Mouse (Mus musculus) heart, adult 2 months (tissue): ENCODE measurements around the gene Gpsm1. TPM values are rescaled to one million over a fixed set of nuclear protein-coding genes. Genes with fewer than 3 reads are reported as not detected.
A peak's percentile ranks its signal among the peaks of the same experiment; 100 is the strongest.
"Not testable (repeated sequence)": the region's sequence is repeated elsewhere in the genome, so short reads cannot be mapped to it uniquely, and the experiment has no call there.

Experiments
- DNase-seq, 2 experiments: peaks; one replicate each; pipeline ENCODE4 v3.0.0; 2021
- H3K27ac ChIP-seq: fragments of 200-600 bp; 2 replicates; pipeline ENCODE4 v1.8.1; 2022
- H3K27me3 ChIP-seq: fragments of 200-500 bp; 2 replicates; pipeline ENCODE4 v1.6.1; 2012; ENCODE audit warnings: mild to moderate bottlenecking, low read length, inconsistent platforms, mixed read lengths; ENCODE audit not compliant: control insufficient read depth, insufficient read depth
- H3K36me3 ChIP-seq: fragments of 200-500 bp; 2 replicates; pipeline ENCODE4 v1.6.1; 2012; ENCODE audit warnings: low read length, inconsistent platforms; ENCODE audit not compliant: control insufficient read depth, insufficient read depth
- H3K4me1 ChIP-seq: fragments of 200-500 bp; 2 replicates; pipeline ENCODE4 v1.6.1; 2011; ENCODE audit warnings: low read length; ENCODE audit not compliant: control insufficient read depth, insufficient read depth
- H3K4me3 ChIP-seq: fragments of 200-600 bp; 2 replicates; pipeline ENCODE4 v1.8.1; 2022
- H3K79me2 ChIP-seq: fragments of 200-500 bp; replicated peaks from 2 replicates; pipeline ENCODE4 v1.6.1; 2012; ENCODE audit warnings: mild to moderate bottlenecking, inconsistent platforms, low read length, moderate library complexity, mixed read lengths; ENCODE audit not compliant: control insufficient read depth, insufficient read depth
- H3K9ac ChIP-seq: fragments of 200-500 bp; 2 replicates; pipeline ENCODE4 v1.6.1; 2012; ENCODE audit warnings: low read depth, mild to moderate bottlenecking, control low read depth, inconsistent platforms, low read length, mixed read lengths
- CTCF ChIP-seq: fragments of 200-600 bp; IDR thresholded peaks from 2 replicates; pipeline ENCODE4 v1.8.1; 2022; ENCODE audit warnings: antibody characterized with exemption, mild to moderate bottlenecking, moderate library complexity
- EP300 ChIP-seq: fragments of 200-500 bp; IDR thresholded peaks from 2 replicates; pipeline ENCODE4 v1.6.1; 2011; ENCODE audit warnings: low read depth, low read length, control low read depth; ENCODE audit not compliant: insufficient read depth
- POLR2A ChIP-seq: fragments of 200-500 bp; IDR thresholded peaks from 2 replicates; pipeline ENCODE4 v1.6.1; 2011; ENCODE audit warnings: mild to moderate bottlenecking, low read depth, low read length, control low read depth; ENCODE audit not compliant: insufficient read depth
- WGBS: fragments of 180-500 bp; shearing (Covaris S2); methylation state at CpG from one replicate; pipeline ENCODE4 v1.1.7; 2018; 5-methylcytosine and 5-hydroxymethylcytosine counted together
- intact Hi-C: fragments of 180-260 bp; cut with DNase I; formaldehyde crosslinking; loops from one replicate; pipeline ENCODE4 v1.15.1; 2025
- polyA plus RNA-seq: library from polyadenylated mRNA; depleted of rRNA; stranded (reverse); fragments of >200 nt; gene quantifications from 2 replicates; pipeline ENCODE4 v1.2.3, GENCODE M21; 2012
- total RNA-seq, 2 experiments: library from RNA; stranded (reverse); gene quantifications; 2 replicates each; pipeline ENCODE4 v1.2.3; 2021

The Gpsm1 gene
- total and polyA plus RNA-seq, 3 experiments: 169 to 301 (median 249) TPM

- no peaks in the 10 kb centered on the region for H3K36me3 ChIP-seq
- peak within 1 kb of the TSS; percentile 4 for H3K27ac ChIP-seq
- under 1% methylated on average over 38 of the region's 38 CpGs for WGBS
Measured at GRCm38 (mm10) chr2:26380131-26380771, 64.9 kb downstream of the Gpsm1 start, which contains the start of gene Snapc4. TSS of gene Snapc4 (minus strand) at chr2:26380653.

GRCm38 (mm10) chr2:26380871-26381270, 65.6 kb downstream of the Gpsm1 start:
- not testable (repeated sequence) for H3K4me1 ChIP-seq, H3K36me3 ChIP-seq, DNase-seq, H3K27me3 ChIP-seq, H3K79me2 ChIP-seq, H3K27ac ChIP-seq
- peak overlapping the region; percentile 43; the same call in 1 of the 2 replicates for H3K9ac ChIP-seq
- intact Hi-C loops: loop anchor here (10.0 kb wide), 1 partner anchor 146 kb away; the partner anchor contains the start of gene Qsox2
- H3K4me3 ChIP-seq: peak overlapping the region; percentile 83
- WGBS: 29% methylated on average over 6 of the region's 6 CpGs

More at GRCm38 (mm10) chr2:26380131-26380771, 64.9 kb downstream of the Gpsm1 start, which contains the start of gene Snapc4:
- DNase-seq: peak; percentile 86 to 87
- Histone ChIP-seq H3K27me3 (no peaks in the 10 kb centered on the region), H3K79me2 (0 out of 2 replicates have a peak, but pooled peaks cover 3% of the 10 kb centered on the region), H3K9ac (peak within 1 kb of the TSS; percentile 86), H3K4me3 (peak within 1 kb of the TSS; percentile 83), H3K4me1 (peaks cover 3% of the 10 kb centered on the region)
- TF ChIP-seq EP300 (no peak), POLR2A (peak; percentile 58; the same call in 1 of the 2 replicates)
- intact Hi-C loops: loop anchor here (10.0 kb wide), 1 partner anchor 145 kb away; the partner anchor contains the start of gene Qsox2

GRCm38 (mm10) chr2:26387713-26388112, 72.4 kb downstream of the Gpsm1 start:
- Histone ChIP-seq H3K79me2 (no peaks in the 10 kb centered on the region), H3K36me3 (no peaks in the 10 kb centered on the region), H3K4me3 (no peak overlapping the region), H3K4me1 (peaks cover 3% of the 10 kb centered on the region), H3K27ac (no peak overlapping the region), H3K27me3 (no peaks in the 10 kb centered on the region), H3K9ac (no peak overlapping the region)
- intact Hi-C loops: loop anchor here (5.0 to 10.0 kb wide), 2 partner anchors 35 to 153 kb away; partner anchors contain the start of genes Dnlz and Qsox2
- no peak for TF ChIP-seq CTCF
- TF ChIP-seq POLR2A: no peak
- TF ChIP-seq EP300: no peak
- DNase-seq: no peak
- WGBS: 79% methylated on average over 3 of the region's 3 CpGs

- DNase-seq: no peak
- no peaks in the 10 kb centered on the region for H3K79me2 ChIP-seq
- H3K27ac ChIP-seq: peak overlapping the region; percentile 69
- no peaks in the 10 kb centered on the region for H3K27me3 ChIP-seq
- TF ChIP-seq POLR2A (no peak), CTCF (no peak), EP300 (no peak)
- intact Hi-C loops: loop anchor here (5.0 to 10.0 kb wide), 2 partner anchors 36 to 154 kb away; partner anchors contain the start of genes Dnlz and Qsox2
- no peaks in the 10 kb centered on the region for H3K36me3 ChIP-seq
- H3K4me3 ChIP-seq: peak overlapping the region; percentile 94
- H3K9ac ChIP-seq: peak overlapping the region; percentile 99
- 1% methylated on average over 45 of the region's 45 CpGs for WGBS
- H3K4me1 ChIP-seq: peaks cover 3% of the 10 kb centered on the region
Measured at GRCm38 (mm10) chr2:26388682-26389153, 73.4 kb downstream of the Gpsm1 start.

- H3K27ac ChIP-seq: peak within 1 kb of the TSS; percentile 69
- WGBS: under 1% methylated on average over 60 of the region's 60 CpGs
- peak within 1 kb of the TSS; percentile 99 for H3K9ac ChIP-seq
- intact Hi-C loops: loop anchor here (5.0 to 10.0 kb wide), 2 partner anchors 37 to 154 kb away; partner anchors contain the start of genes Dnlz and Qsox2
- H3K4me1 ChIP-seq: peaks cover 3% of the 10 kb centered on the region
- no peaks in the 10 kb centered on the region for H3K27me3 ChIP-seq
- TF ChIP-seq EP300: 0 out of 2 replicates have a peak, but pooled peaks have one; percentile 4
- TF ChIP-seq POLR2A: peak; percentile 79
- no peak for TF ChIP-seq CTCF
- peak; percentile 90 to 94 for DNase-seq
- peak within 1 kb of the TSS; percentile 94 for H3K4me3 ChIP-seq
- H3K79me2 ChIP-seq: no peaks in the 10 kb centered on the region
- no peaks in the 10 kb centered on the region for H3K36me3 ChIP-seq
Measured at GRCm38 (mm10) chr2:26389154-26389690, 73.9 kb downstream of the Gpsm1 start, which contains the start of the genes Entr1 and Pmpca. TSS of gene Entr1 (minus strand) at chr2:26389316. TSS of gene Pmpca (plus strand) at chr2:26389339.

- intact Hi-C loops: no loop called here
- 73% methylated on average over 3 of the region's 3 CpGs for WGBS
- H3K9ac ChIP-seq: no peak overlapping the region
Measured at GRCm38 (mm10) chr2:26390954-26391353, 75.6 kb downstream of the Gpsm1 start.

More at GRCm38 (mm10) chr2:26390954-26391353, 75.6 kb downstream of the Gpsm1 start:
- Histone ChIP-seq H3K27me3 (no peaks in the 10 kb centered on the region), H3K36me3 (no peaks in the 10 kb centered on the region), H3K79me2 (no peaks in the 10 kb centered on the region), H3K4me3 (no peak overlapping the region), H3K4me1 (peaks cover 3% of the 10 kb centered on the region), H3K27ac (no peak overlapping the region)
- DNase-seq: no peak
- TF ChIP-seq EP300 (no peak), CTCF (no peak), POLR2A (no peak)
